In genomic region chr2:149739886-149740285, GRCm38 (mm10) we compare ENCODE assay signal across 12 mouse cellular contexts.
DNase-seq lines count a peak whose midpoint lies in the region; ATAC-seq and TF ChIP-seq lines count a peak whose summit lies in the region.
"Had no signal": no experiment of that assay in that cellular context is flagged by ENCODE, and none has a peak within 500 bp of the region (broad histone marks: within the 10 kb centered on the region; RNA-seq: fewer than 3 reads in every experiment).

No protein-coding gene starts in this region.

- WGBS in intestine, embryonic 14.5 days = 48% methylated on average over 2 of the region's 2 CpGs
- 58% methylated on average over 2 of the region's 2 CpGs for WGBS in intestine, postnatal 0 days
- 42% methylated on average over 2 of the region's 2 CpGs for WGBS in forebrain, postnatal 0 days
- 95% methylated on average over 2 of the region's 2 CpGs for WGBS in thymus, adult 2 months

- H3K4me1 ChIP-seq in intestine, embryonic 14.5 days (replicated peaks; ENCODE audit: control insufficient read depth, insufficient read depth, low read length) = no peaks in the 10 kb centered on the region
- no peaks in the 10 kb centered on the region for H3K4me1 ChIP-seq in intestine, postnatal 0 days (replicated peaks; ENCODE audit: control insufficient read depth, insufficient read depth, low read length)
- 0 out of 2 replicates have a peak, but pooled peaks cover 3% of the 10 kb centered on the region for H3K4me1 ChIP-seq in forebrain, postnatal 0 days (ENCODE audit: insufficient read depth)
- H3K4me1 ChIP-seq in thymus, adult 2 months (replicated peaks; ENCODE audit: control insufficient read depth, insufficient read depth, low read length) = no peaks in the 10 kb centered on the region
- H3K4me1 ChIP-seq: embryonic facial prominence, embryonic 12.5 days; kidney, embryonic 15.5 days; limb, embryonic 12.5 days had no signal

- H3K9ac ChIP-seq in intestine, embryonic 14.5 days (ENCODE audit: low read length) = no peak overlapping the region
- H3K9ac ChIP-seq in intestine, postnatal 0 days (ENCODE audit: low read depth, low read length) = no peak overlapping the region
- H3K9ac ChIP-seq in forebrain, postnatal 0 days = no peak overlapping the region
- H3K9ac ChIP-seq: embryonic facial prominence, embryonic 12.5 days; kidney, embryonic 15.5 days; limb, embryonic 12.5 days had no signal

- no peak overlapping the region for H3K27ac ChIP-seq in intestine, embryonic 14.5 days (ENCODE audit: low read depth)
- no peak overlapping the region for H3K27ac ChIP-seq in intestine, postnatal 0 days (ENCODE audit: low read depth, low read length)
- H3K27ac ChIP-seq in forebrain, postnatal 0 days (ENCODE audit: low read depth, low read length) = no peak overlapping the region
- H3K27ac ChIP-seq in thymus, adult 2 months (ENCODE audit: control insufficient read depth, insufficient read depth, low read length) = no peak overlapping the region
- H3K27ac ChIP-seq: embryonic facial prominence, embryonic 12.5 days; kidney, embryonic 15.5 days; limb, embryonic 12.5 days had no signal

- H3K27me3 ChIP-seq in intestine, embryonic 14.5 days (replicated peaks; ENCODE audit: control insufficient read depth, insufficient read depth, low read length) = no peaks in the 10 kb centered on the region
- no peaks in the 10 kb centered on the region for H3K27me3 ChIP-seq in intestine, postnatal 0 days (replicated peaks; ENCODE audit: control insufficient read depth, insufficient read depth, low read length)
- no peaks in the 10 kb centered on the region for H3K27me3 ChIP-seq in forebrain, postnatal 0 days (ENCODE audit: insufficient read depth, low read length)
- no peaks in the 10 kb centered on the region for H3K27me3 ChIP-seq in thymus, adult 2 months (ENCODE audit: control insufficient read depth, insufficient read depth, low read length)
- H3K27me3 ChIP-seq: embryonic facial prominence, embryonic 12.5 days; kidney, embryonic 15.5 days; limb, embryonic 12.5 days had no signal

- H3K4me2 ChIP-seq in intestine, embryonic 14.5 days (ENCODE audit: low read length) = no peak overlapping the region
- no peak overlapping the region for H3K4me2 ChIP-seq in intestine, postnatal 0 days (replicated peaks; ENCODE audit: low read depth)
- no peak overlapping the region for H3K4me2 ChIP-seq in forebrain, postnatal 0 days (ENCODE audit: low read depth)
- H3K4me2 ChIP-seq: embryonic facial prominence, embryonic 12.5 days; kidney, embryonic 15.5 days; limb, embryonic 12.5 days had no signal

- no peaks in the 10 kb centered on the region for H3K9me3 ChIP-seq in intestine, embryonic 14.5 days (ENCODE audit: control insufficient read depth, low read length)
- H3K9me3 ChIP-seq in intestine, postnatal 0 days (ENCODE audit: control insufficient read depth) = no peaks in the 10 kb centered on the region
- H3K9me3 ChIP-seq in forebrain, postnatal 0 days (ENCODE audit: low read length) = no peaks in the 10 kb centered on the region
- H3K9me3 ChIP-seq: embryonic facial prominence, embryonic 12.5 days; kidney, embryonic 15.5 days; limb, embryonic 12.5 days had no signal

- H3K4me3 ChIP-seq in intestine, embryonic 14.5 days (ENCODE audit: low read depth, low read length) = no peak overlapping the region
- H3K4me3 ChIP-seq in intestine, postnatal 0 days (ENCODE audit: low read depth, low read length) = no peak overlapping the region
- H3K4me3 ChIP-seq in forebrain, postnatal 0 days (ENCODE audit: low read depth, low read length) = no peak overlapping the region
- H3K4me3 ChIP-seq in thymus, adult 2 months (ENCODE audit: control insufficient read depth, insufficient read depth, low read length) = no peak overlapping the region
- H3K4me3 ChIP-seq: embryonic facial prominence, embryonic 12.5 days; kidney, embryonic 15.5 days; limb, embryonic 12.5 days had no signal

- no peak for TF ChIP-seq CTCF in intestine, postnatal 0 days (IDR thresholded peaks at IDR 0.05; ENCODE audit: low read depth)
- no peak for TF ChIP-seq CTCF in forebrain, postnatal 0 days (IDR thresholded peaks at IDR 0.05; ENCODE audit: low read depth)
- no peak for TF ChIP-seq CTCF in thymus, adult 2 months (IDR thresholded peaks at IDR 0.05; ENCODE audit: borderline replicate concordance, control insufficient read depth, extremely low read depth, insufficient read depth, low read length, poor library complexity)

- no peak for DNase-seq in intestine, embryonic 14.5 days (ENCODE audit: low spot score)
- peak; percentile 79 for DNase-seq in cerebellum, adult 11-12 months
- peak; percentile 72 for DNase-seq in forebrain, postnatal 0 days
- peak; percentile 13 for DNase-seq in retina, embryonic 14.5 days (ENCODE audit: low spot score)
- DNase-seq in thymus, adult 2 months = no peak
- DNase-seq in gastrocnemius, adult 8-10 months (ENCODE audit: low spot score in 2 of 2) = no peak
- DNase-seq: heart, adult 18-20 months; thymus, postnatal 14 days had no signal

- no peak for TF ChIP-seq POLR2A in thymus, adult 2 months (IDR thresholded peaks at IDR 0.05; ENCODE audit: control insufficient read depth, extremely low read depth, insufficient read depth, low read length, poor library complexity)

- 0 out of 2 replicates have a peak, but pooled peaks have one; percentile 32 for ATAC-seq in intestine, embryonic 14.5 days (replicated peaks; ENCODE audit: low FRiP score, low TSS enrichment, low read depth)
- no peak for ATAC-seq in intestine, postnatal 0 days
- ATAC-seq in forebrain, postnatal 0 days = peak; percentile 93

- no peaks in the 10 kb centered on the region for H3K36me3 ChIP-seq in intestine, embryonic 14.5 days (ENCODE audit: control insufficient read depth, insufficient read depth, low read length)
- no peaks in the 10 kb centered on the region for H3K36me3 ChIP-seq in intestine, postnatal 0 days (ENCODE audit: control insufficient read depth, insufficient read depth)
- no peaks in the 10 kb centered on the region for H3K36me3 ChIP-seq in forebrain, postnatal 0 days (ENCODE audit: insufficient read depth)
- no peaks in the 10 kb centered on the region for H3K36me3 ChIP-seq in thymus, adult 2 months (ENCODE audit: control insufficient read depth, insufficient read depth, low read length)
- H3K36me3 ChIP-seq: embryonic facial prominence, embryonic 12.5 days; kidney, embryonic 15.5 days; limb, embryonic 12.5 days had no signal

Comparison
In these comparisons a context has a peak if more than half of its experiments do, and no peak if none do; other contexts are left out.
1. DNase-seq: peak in cerebellum, adult 11-12 months (single experiment), forebrain, postnatal 0 days (single experiment) and retina, embryonic 14.5 days (single experiment); none in intestine, embryonic 14.5 days (single experiment), thymus, adult 2 months (single experiment) and gastrocnemius, adult 8-10 months (0 of 2).